Mouse (Mus musculus): ENCODE results near the gene Gm1043.

- TF ChIP-seq CTCF (IDR thresholded peaks at IDR 0.05; ENCODE audit: control insufficient read depth, insufficient read depth, insufficient read length): peak; percentile 6
- TF ChIP-seq CEBPB (IDR thresholded peaks at IDR 0.05; ENCODE audit: low read depth): no peak
- no peak for TF ChIP-seq USF1 (IDR thresholded peaks at IDR 0.05; ENCODE audit: low read depth)
- TF ChIP-seq FOSL1 (IDR thresholded peaks at IDR 0.05; ENCODE audit: insufficient read depth, low read length, poor library complexity, severe bottlenecking): no peak
- no peak for TF ChIP-seq MAX (IDR thresholded peaks at IDR 0.05)
Observed at GRCm38 (mm10) chr5:37109280-37109849, 24.2 kb downstream of the Gm1043 start.

Measured in C2C12 (cell line).